8 mouse cellular contexts compared by ENCODE assay signal in genomic region chr17:35234903-35235302, GRCm38 (mm10). TPM values are rescaled to one million over a fixed set of nuclear protein-coding genes. Genes with fewer than 3 reads are reported as not detected.
DNase-seq lines count a peak whose midpoint lies in the region; ATAC-seq and TF ChIP-seq lines count a peak whose summit lies in the region.

No protein-coding gene starts in this region.

- WGBS in heart, postnatal 0 days, result 3% methylated on average over 31 of the region's 31 CpGs
- WGBS in limb, embryonic 11.5 days, result 5% methylated on average over 31 of the region's 31 CpGs
- 4% methylated on average over 27 of the region's 31 CpGs for WGBS in midbrain, postnatal 0 days

- H3K4me1 ChIP-seq in heart, postnatal 0 days (ENCODE audit: control insufficient read depth, insufficient read depth), result 0 out of 2 replicates have a peak, but pooled peaks cover 4% of the 10 kb centered on the region
- H3K4me1 ChIP-seq in limb, embryonic 11.5 days (ENCODE audit: control insufficient read depth, insufficient read depth, low read length), result 0 out of 2 replicates have a peak, but pooled peaks cover 3% of the 10 kb centered on the region
- peaks cover 5% of the 10 kb centered on the region; the same call in 1 of the 2 replicates for H3K4me1 ChIP-seq in midbrain, postnatal 0 days (ENCODE audit: insufficient read depth, low read length)

- DNase-seq in ovary, postnatal 36 days (ENCODE audit: low spot score), result peak; percentile 65
- no peak for DNase-seq in ovary, adult 18-20 months (ENCODE audit: low spot score)
- peak; percentile 39 to 53 for DNase-seq in cerebellum, postnatal 14 days
- DNase-seq in heart, postnatal 0 days (ENCODE audit: low spot score), result peak; percentile 39
- peak; percentile 72 for DNase-seq in limb, embryonic 11.5 days (ENCODE audit: low spot score)
- no peak for DNase-seq in midbrain, postnatal 0 days (ENCODE audit: low spot score)
- no peak for DNase-seq in right cerebral cortex, adult 18-20 months
- DNase-seq in left cerebral cortex, adult 11 months (ENCODE audit: low spot score), result no peak

- H3K27ac ChIP-seq in heart, postnatal 0 days (ENCODE audit: low read depth), result peak overlapping the region; percentile 89
- H3K27ac ChIP-seq in limb, embryonic 11.5 days (replicated peaks; ENCODE audit: low read depth, low read length), result peak overlapping the region; percentile 84
- H3K27ac ChIP-seq in midbrain, postnatal 0 days (ENCODE audit: low read depth, low read length), result peak overlapping the region; percentile 92

- H3K27me3 ChIP-seq in heart, postnatal 0 days (ENCODE audit: control insufficient read depth, insufficient read depth, low read length), result no peaks in the 10 kb centered on the region
- H3K27me3 ChIP-seq in limb, embryonic 11.5 days (ENCODE audit: control insufficient read depth, insufficient read depth, low read length), result no peaks in the 10 kb centered on the region
- no peaks in the 10 kb centered on the region for H3K27me3 ChIP-seq in midbrain, postnatal 0 days (ENCODE audit: insufficient read depth, low read length)

- H3K4me2 ChIP-seq in heart, postnatal 0 days (ENCODE audit: low read depth, low read length), result peak overlapping the region; percentile 75
- H3K4me2 ChIP-seq in limb, embryonic 11.5 days (ENCODE audit: low read depth, severe bottlenecking), result peak overlapping the region; percentile 89
- H3K4me2 ChIP-seq in midbrain, postnatal 0 days (ENCODE audit: low read depth, low read length, poor library complexity, severe bottlenecking), result peak overlapping the region; percentile 89

- TF ChIP-seq CTCF in heart, postnatal 0 days (IDR thresholded peaks at IDR 0.05; ENCODE audit: low read depth), result no peak
- TF ChIP-seq CTCF in midbrain, postnatal 0 days (IDR thresholded peaks at IDR 0.05), result no peak

- peak overlapping the region; percentile 78 for H3K9ac ChIP-seq in heart, postnatal 0 days (replicated peaks; ENCODE audit: low read depth, low read length)
- peak overlapping the region; percentile 91 for H3K9ac ChIP-seq in limb, embryonic 11.5 days (ENCODE audit: low read length)
- peak overlapping the region; percentile 66 for H3K9ac ChIP-seq in midbrain, postnatal 0 days (replicated peaks; ENCODE audit: low read length, poor library complexity, severe bottlenecking)

- peaks cover 22% of the 10 kb centered on the region for H3K36me3 ChIP-seq in heart, postnatal 0 days (replicated peaks; ENCODE audit: control insufficient read depth, insufficient read depth, low read length)
- peaks cover under 1% of the 10 kb centered on the region; the same call in 1 of the 2 replicates for H3K36me3 ChIP-seq in limb, embryonic 11.5 days (ENCODE audit: control insufficient read depth, insufficient read depth, low read length)
- peaks cover 24% of the 10 kb centered on the region for H3K36me3 ChIP-seq in midbrain, postnatal 0 days (ENCODE audit: insufficient read depth, low read length)

- peak overlapping the region; percentile 59 for H3K4me3 ChIP-seq in heart, postnatal 0 days (ENCODE audit: low read depth, low read length)
- H3K4me3 ChIP-seq in limb, embryonic 11.5 days (ENCODE audit: low read depth, low read length), result peak overlapping the region; percentile 49
- H3K4me3 ChIP-seq in midbrain, postnatal 0 days (ENCODE audit: low read depth, low read length), result peak overlapping the region; percentile 42

- peak; percentile 16; the same call in 1 of the 2 replicates for ATAC-seq in heart, postnatal 0 days (ENCODE audit: insufficient read depth, low read depth)
- 0 out of 2 replicates have a peak, but pooled peaks have one; percentile 8 for ATAC-seq in limb, embryonic 11.5 days (ENCODE audit: insufficient number of reproducible peaks, low FRiP score, low TSS enrichment, low read depth)
- ATAC-seq in midbrain, postnatal 0 days (ENCODE audit: low FRiP score), result no peak

- no peaks in the 10 kb centered on the region for H3K9me3 ChIP-seq in heart, postnatal 0 days (replicated peaks; ENCODE audit: control insufficient read depth, low read length)
- H3K9me3 ChIP-seq in limb, embryonic 11.5 days (ENCODE audit: control insufficient read depth, low read length), result no peaks in the 10 kb centered on the region
- no peaks in the 10 kb centered on the region for H3K9me3 ChIP-seq in midbrain, postnatal 0 days (ENCODE audit: low read length)

- no peak for TF ChIP-seq EP300 in heart, postnatal 0 days (IDR thresholded peaks at IDR 0.05; ENCODE audit: low read depth)

RNA-seq across cellular contexts. Expression of gene Nfkbil1, which starts 0.7 kb away (rescaled TPM):
- 14.3 and 33.4 TPM in 2 replicates for total RNA-seq in heart, postnatal 0 days (2014; rRNA removed; ENCODE audit: low replicate concordance)
- 6.7 and 7.0 TPM in 2 replicates for polyA plus RNA-seq in heart, postnatal 0 days (2015; fragmentation: Nextera tagmentation; extraction: Ambion mirVana)
- 4.0 and 4.6 TPM in 2 replicates for polyA plus RNA-seq in limb, embryonic 11.5 days (2014; fragmentation: Nextera tagmentation; extraction: Ambion mirVana)
- 17.0 and 18.5 TPM in 2 replicates for total RNA-seq in midbrain, postnatal 0 days (2014; rRNA removed)
- polyA plus RNA-seq in midbrain, postnatal 0 days (2015; fragmentation: Nextera tagmentation; extraction: Ambion mirVana), result 11.2 and 12.3 TPM in 2 replicates

RNA-seq across cellular contexts. Expression of gene Atp6v1g2, which starts 1.4 kb away (rescaled TPM):
- total RNA-seq in heart, postnatal 0 days (2014; rRNA removed; ENCODE audit: low replicate concordance), result 3.2 and 3.7 TPM in 2 replicates
- polyA plus RNA-seq in heart, postnatal 0 days (2015; fragmentation: Nextera tagmentation; extraction: Ambion mirVana), result 10.6 and 10.7 TPM in 2 replicates
- polyA plus RNA-seq in limb, embryonic 11.5 days (2014; fragmentation: Nextera tagmentation; extraction: Ambion mirVana), result 3.9 and 5.9 TPM in 2 replicates
- 109 and 117 TPM in 2 replicates for total RNA-seq in midbrain, postnatal 0 days (2014; rRNA removed)
- 210 and 232 TPM in 2 replicates for polyA plus RNA-seq in midbrain, postnatal 0 days (2015; fragmentation: Nextera tagmentation; extraction: Ambion mirVana)

RNA-seq across cellular contexts. Expression of gene Ddx39b, which starts 6.6 kb away (rescaled TPM):
- 148 and 162 TPM in 2 replicates for total RNA-seq in heart, postnatal 0 days (2014; rRNA removed; ENCODE audit: low replicate concordance)
- polyA plus RNA-seq in heart, postnatal 0 days (2015; fragmentation: Nextera tagmentation; extraction: Ambion mirVana), result 131 TPM in 2 replicates
- polyA plus RNA-seq in limb, embryonic 11.5 days (2014; fragmentation: Nextera tagmentation; extraction: Ambion mirVana), result 739 and 748 TPM in 2 replicates
- 261 and 288 TPM in 2 replicates for total RNA-seq in midbrain, postnatal 0 days (2014; rRNA removed)
- polyA plus RNA-seq in midbrain, postnatal 0 days (2015; fragmentation: Nextera tagmentation; extraction: Ambion mirVana), result 320 and 329 TPM in 2 replicates

RNA-seq across cellular contexts. Expression of gene Gm16181, which starts 14.3 kb away (rescaled TPM):
- 0.93 TPM in 1 of 2 replicates, not detected in the other for total RNA-seq in heart, postnatal 0 days (2014; rRNA removed; ENCODE audit: low replicate concordance)
- polyA plus RNA-seq in heart, postnatal 0 days (2015; fragmentation: Nextera tagmentation; extraction: Ambion mirVana), result 0.81 and 0.87 TPM in 2 replicates
- not detected in 2 replicates for polyA plus RNA-seq in limb, embryonic 11.5 days (2014; fragmentation: Nextera tagmentation; extraction: Ambion mirVana)
- total RNA-seq in midbrain, postnatal 0 days (2014; rRNA removed), result not detected in 2 replicates
- 0.33 TPM in 1 of 2 replicates, not detected in the other for polyA plus RNA-seq in midbrain, postnatal 0 days (2015; fragmentation: Nextera tagmentation; extraction: Ambion mirVana)

RNA-seq across cellular contexts. Expression of gene H2-D1, which starts 27.6 kb away (rescaled TPM):
- total RNA-seq in heart, postnatal 0 days (2014; rRNA removed; ENCODE audit: low replicate concordance), result 65.4 and 104 TPM in 2 replicates
- polyA plus RNA-seq in heart, postnatal 0 days (2015; fragmentation: Nextera tagmentation; extraction: Ambion mirVana), result 105 and 113 TPM in 2 replicates
- polyA plus RNA-seq in limb, embryonic 11.5 days (2014; fragmentation: Nextera tagmentation; extraction: Ambion mirVana), result 15.7 and 16.3 TPM in 2 replicates
- 75.4 and 78.0 TPM in 2 replicates for total RNA-seq in midbrain, postnatal 0 days (2014; rRNA removed)
- polyA plus RNA-seq in midbrain, postnatal 0 days (2015; fragmentation: Nextera tagmentation; extraction: Ambion mirVana), result 130 and 148 TPM in 2 replicates

Comparison
In these comparisons a context has a peak if more than half of its experiments do, and no peak if none do; other contexts are left out.
1. DNase-seq: peak in ovary, postnatal 36 days (single experiment), cerebellum, postnatal 14 days (2 of 2), heart, postnatal 0 days (single experiment) and limb, embryonic 11.5 days (single experiment); none in ovary, adult 18-20 months (single experiment), midbrain, postnatal 0 days (single experiment), right cerebral cortex, adult 18-20 months (single experiment) and left cerebral cortex, adult 11 months (single experiment).
2. RNA of gene Atp6v1g2, which starts 1.4 kb away (polyA plus RNA-seq): 210 to 232 TPM in midbrain, postnatal 0 days; 10.6 to 10.7 TPM in heart, postnatal 0 days and 3.9 to 5.9 TPM in limb, embryonic 11.5 days; every median in the first group is over 10 times any median in the second.
3. Peak in every context shown above with its lines, with median percentiles within 50 percentile points of each other: H3K27ac ChIP-seq, H3K4me2 ChIP-seq, H3K4me3 ChIP-seq and H3K9ac ChIP-seq.